Mouse (Mus musculus): ENCODE data around the gene Ndst2.
A peak's percentile ranks its signal among the peaks of the same experiment; 100 is the strongest.
"Not testable (repeated sequence)": the region's sequence is repeated elsewhere in the genome, so short reads cannot be mapped to it uniquely, and the experiment has no call there.

The Ndst2 gene

GRCm38 (mm10) chr14:20737306-20737705, 2.9 kb upstream of the Ndst2 start:
- peak; percentile 49 for DNase-seq

DNA sequence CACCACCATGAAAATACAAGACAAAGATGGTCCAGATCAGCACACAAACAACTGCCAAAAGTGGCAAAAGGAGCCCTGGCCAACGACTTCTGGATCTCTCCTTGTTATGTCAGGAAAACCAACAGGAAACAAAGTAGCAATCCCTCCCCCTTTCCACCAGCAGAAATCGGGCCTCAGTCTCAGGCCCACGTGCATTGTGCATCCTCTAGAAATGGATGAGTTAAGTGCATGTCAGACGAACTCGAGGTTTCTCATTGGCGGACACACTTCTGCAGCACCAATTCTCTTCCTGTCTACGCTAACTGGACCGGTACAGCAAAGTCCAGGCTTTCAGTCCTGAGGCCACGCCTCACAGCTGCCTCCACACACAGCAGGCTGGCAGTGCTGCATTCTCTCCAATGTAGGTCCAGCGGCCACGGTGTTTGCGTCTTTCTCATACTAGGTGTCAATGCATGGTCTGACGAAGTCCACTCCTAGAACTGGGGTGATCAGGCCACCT, 1.6 kb upstream of the Ndst2 start:
- no peak for DNase-seq

- no peak for DNase-seq
Observed at GRCm38 (mm10) chr14:20735052-20735451, 690 bp upstream of the Ndst2 start.

DNA sequence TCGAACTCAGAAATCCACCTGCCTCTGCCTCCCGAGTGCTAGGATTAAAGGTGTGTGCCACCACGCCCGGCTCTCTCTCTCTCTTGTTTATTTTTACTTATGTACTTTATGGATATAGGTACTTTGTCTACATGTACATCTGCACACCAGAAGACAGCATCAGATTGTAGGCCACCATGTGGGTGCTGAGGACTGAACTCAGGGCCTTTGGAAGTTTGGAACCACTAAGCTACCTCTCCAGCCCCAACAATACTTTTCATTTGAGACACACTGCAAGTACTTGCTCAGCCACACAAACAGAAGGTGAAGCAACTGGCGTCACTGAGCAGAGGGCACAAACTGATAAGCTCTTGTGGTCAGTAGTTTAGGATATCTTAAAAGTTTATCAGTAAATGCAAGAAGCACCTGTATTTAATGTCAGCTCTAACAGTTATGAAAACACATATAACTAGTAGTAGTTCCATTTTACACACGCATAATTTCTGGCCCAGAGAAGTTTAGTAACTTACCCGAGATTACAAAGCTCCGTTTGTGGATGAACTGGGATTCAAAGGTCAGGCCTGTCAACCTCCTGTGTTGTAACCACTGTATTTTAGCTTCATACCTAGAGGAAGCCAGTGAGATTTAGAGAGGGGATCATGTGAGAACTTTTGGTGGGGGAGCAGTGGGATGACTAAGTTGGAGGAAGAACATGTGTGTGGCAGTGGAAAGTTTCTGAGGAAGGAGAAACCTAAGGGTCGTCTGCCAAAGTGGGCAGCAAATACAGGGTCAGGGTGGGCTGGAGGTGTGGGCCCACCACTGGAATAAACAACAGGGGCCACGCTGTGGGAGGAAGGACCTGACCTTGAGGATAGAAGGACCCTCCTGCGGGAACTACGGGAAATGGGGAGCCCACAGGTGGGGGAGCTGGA, 1.1 kb downstream of the Ndst2 start:
- no peak for DNase-seq

DNA sequence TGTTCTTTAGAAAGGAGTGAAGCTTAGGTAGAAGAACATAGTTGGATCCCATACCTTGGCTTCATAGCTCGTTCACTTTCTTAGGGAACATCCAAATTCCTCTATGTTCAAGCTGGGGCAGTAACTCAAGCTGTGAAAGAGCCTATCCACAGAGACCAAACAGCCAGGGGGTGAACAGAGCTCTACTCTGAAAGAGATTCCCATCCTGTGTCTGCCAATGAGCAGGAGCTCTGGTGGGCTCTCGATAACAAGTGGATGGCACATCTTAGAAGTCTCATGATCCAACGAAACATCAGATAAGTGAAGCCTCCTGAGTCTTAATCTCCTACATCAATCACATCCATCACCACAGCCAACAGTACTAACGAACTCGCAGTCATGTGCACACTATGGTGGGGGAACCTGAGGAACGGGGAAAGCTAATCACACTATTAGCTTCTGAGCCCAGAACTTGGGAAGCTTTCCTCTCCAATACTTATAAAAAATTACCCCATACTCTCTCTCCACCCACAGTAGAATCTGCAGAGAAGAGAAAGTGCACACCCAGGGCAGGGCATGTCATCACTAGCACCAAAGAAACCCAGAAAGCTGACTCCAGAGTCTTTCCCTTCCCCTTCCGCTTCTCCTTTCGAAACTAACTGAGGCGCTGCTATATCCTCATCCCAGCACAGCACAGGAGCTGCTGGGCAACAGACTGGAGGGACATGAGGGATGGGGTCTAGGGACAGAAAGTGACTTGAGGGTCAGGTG, 3.3 kb downstream of the Ndst2 start:
- DNase-seq, result no peak

GRCm38 (mm10) chr14:20729871-20730270, 4.5 kb downstream of the Ndst2 start:
- no peak for DNase-seq

- no peak for DNase-seq
Observed at GRCm38 (mm10) chr14:20725660-20726339, 8.6 kb downstream of the Ndst2 start.

GRCm38 (mm10) chr14:20724043-20724442, 10.3 kb downstream of the Ndst2 start:
- peak; percentile 71 for DNase-seq

DNA sequence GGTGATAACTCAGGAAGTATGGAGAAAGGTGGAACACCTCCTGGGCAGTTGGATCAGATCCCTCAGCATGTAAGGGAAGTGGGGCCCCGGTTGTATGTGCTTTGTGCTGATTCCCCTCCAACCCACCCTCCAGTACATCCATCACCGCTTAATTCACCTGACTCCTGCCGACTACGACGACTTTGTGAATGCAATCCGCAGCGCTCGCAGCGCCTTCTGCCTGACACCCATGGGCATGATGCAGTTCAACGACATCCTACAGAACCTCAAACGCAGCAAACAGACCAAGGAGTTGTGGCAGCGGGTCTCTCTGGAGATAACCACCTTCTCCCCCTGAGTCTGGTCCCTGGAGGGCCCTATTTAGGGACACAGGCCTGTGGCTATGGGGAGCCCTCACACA, 11.4 kb downstream of the Ndst2 start:
- DNase-seq, result no peak

DNA sequence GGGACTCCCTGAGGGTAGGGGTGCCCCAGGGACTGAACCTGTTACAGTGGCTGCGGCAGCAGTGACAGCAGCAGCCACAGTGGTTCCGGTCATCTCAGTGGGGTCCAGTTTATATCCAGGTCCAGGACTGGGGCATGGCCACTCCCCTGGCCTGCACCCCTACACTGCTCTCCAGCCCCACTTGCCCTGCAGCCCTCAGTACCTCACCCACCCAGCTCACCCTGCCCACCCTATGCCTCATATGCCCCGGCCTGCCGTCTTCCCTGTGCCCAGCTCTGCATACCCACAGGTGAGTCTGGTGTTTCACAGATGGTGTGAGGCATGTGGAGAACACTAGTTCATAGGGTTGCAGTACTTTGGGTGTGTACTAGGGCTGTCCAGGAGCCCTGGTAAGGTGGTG, 13.0 kb downstream of the Ndst2 start:
- DNase-seq, result no peak

- DNase-seq, result no peak
Observed at GRCm38 (mm10) chr14:20719767-20720166, 14.6 kb downstream of the Ndst2 start.

DNA sequence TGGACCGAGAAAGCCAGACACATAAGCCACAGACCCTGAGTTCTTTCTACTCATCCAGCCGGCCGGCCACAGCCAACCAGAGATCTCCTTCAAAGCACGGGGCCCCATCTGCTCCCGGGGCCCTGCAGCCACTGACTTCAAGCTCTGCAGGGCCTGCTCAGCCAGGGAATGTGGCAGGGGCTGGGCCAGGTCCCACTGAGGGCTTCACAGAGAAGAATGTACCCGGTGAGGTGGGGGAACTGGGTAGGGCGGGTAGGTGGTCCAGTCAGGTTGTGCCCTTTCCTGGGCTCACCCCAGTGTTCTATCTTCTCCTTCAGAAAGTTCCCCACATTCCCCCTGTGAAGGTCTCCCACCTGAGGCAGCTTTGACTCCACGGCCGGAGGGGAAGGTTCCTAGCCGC, 15.9 kb downstream of the Ndst2 start:
- no peak for DNase-seq

- DNase-seq, result no peak
Observed at GRCm38 (mm10) chr14:20713832-20714231, 20.5 kb downstream of the Ndst2 start.

DNA sequence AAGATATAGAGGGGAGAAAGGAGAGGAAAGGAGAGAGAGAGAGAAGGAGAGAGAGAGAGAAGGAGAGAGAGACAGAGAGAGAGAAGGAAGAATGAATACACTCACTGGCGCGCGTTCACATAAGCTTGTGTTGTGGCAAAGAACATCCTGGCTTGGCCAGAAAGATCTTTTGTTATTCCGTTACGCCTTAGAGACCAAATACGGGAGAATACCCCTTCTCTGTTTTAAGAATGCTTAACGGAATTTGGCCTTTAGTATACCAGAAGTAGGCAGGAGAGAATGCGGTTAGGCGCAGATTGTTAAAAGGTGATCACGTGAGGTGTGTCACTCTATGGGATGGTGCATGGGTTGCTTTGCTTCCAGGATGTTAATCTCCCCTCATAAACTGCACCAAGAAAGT, 26.1 kb downstream of the Ndst2 start:
- no peak for DNase-seq

DNA sequence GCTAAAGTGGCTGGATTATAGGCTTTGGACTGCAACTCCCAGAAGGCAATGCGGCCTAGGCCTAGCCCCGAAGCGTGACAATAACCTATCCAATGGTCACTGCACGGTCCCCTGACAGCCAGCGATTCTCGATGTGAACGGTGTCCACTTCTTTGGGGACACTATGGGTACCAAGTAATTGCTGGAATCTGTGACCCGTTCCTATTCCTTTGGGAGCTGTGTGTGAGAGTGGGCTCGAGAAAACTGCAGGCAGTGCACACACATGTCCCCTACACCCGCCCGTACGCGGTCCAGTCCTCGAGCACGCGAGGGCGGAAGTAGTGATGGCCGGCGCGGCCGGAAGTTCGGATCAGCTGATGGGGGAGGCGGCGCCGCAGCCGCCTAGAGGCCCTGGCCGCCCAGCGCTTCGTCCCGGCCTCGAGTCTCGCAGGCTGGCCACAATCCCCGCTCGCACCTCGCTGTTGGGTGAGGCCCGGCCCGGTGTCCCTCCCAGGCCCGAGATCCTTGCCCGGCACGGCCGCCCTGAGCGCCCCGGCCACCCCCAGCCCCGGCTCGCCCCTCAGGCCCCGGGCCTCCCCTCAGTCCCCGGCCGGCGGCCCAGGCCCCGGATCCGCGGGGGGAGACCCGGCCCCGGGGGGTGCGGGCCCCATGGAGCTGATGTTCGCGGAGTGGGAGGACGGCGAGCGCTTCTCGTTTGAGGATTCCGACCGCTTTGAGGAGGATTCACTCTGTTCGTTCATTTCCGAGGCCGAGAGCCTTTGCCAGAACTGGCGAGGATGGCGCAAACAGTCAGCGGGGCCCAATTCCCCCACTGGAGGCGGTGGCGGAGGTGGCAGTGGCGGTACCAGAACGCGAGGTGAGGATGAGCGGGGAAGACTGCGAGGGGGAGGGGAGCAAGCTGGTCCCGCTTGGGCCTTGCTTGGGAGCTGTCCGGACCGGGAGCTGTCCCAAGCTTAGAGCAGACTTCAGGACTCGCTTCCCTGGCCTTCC, 26.9 kb downstream of the Ndst2 start, which contains the start of gene Zswim8:
TSS of gene Zswim8 (plus strand) at position 352 of the 990 bp plus-strand sequence.
- peak; percentile 87 for DNase-seq

DNA sequence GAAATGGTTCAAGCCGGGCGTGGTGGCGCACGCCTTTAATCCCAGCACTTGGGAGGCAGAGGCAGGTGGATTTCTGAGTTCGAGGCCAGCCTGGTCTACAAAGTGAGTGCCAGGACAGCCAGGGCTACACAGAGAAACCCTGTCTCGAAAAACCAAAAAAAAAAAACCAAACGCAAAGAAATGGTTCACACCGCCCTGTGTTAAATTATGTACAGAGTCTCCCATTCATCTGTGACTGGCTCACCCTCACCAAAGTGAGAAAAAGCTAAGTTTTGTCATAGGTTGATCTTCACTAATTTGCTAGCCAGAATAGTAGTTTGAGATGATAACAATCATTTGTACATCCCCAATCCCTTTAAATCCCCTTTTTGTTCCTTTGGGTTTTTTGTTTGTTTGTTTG, 30.9 kb downstream of the Ndst2 start:
- DNase-seq, result not testable (repeated sequence)

- peak; percentile 93 for DNase-seq
Observed at GRCm38 (mm10) chr14:20702741-20703381, 31.5 kb downstream of the Ndst2 start, which contains the start of gene Chchd1. TSS of gene Chchd1 (plus strand) at chr14:20703006.

DNA sequence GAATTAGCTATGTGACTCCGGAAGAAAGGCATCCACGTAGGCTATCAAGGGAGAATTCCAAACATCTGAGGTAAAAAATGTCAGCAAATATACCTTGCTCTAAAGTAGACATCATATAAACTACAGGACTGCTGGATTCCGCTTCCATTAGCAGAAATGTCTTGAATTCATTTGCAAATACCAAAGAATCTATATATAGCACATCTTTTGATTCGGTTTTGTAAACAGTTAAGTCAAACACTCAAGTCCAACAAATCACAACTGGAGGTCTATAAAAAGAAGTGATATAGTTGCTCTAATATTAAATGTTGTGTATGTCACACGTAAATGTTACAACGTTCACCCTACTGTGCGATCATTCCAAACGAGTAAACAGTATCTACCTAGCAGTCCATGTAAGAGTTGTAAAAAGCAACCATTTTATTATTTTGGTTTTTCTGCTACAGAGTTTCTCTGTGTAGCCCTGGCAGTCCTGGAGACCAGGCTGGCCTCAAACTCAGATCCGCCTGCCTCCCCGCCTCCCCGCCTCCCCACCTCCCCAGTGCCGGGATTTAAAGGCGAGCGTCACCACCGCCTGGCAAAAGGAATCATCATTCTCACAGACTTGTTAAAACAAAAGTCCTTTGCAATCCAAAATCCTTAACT, 32.1 kb downstream of the Ndst2 start:
- no peak for DNase-seq

GRCm38 (mm10) chr14:20701554-20701953, 32.8 kb downstream of the Ndst2 start:
- no peak for DNase-seq

DNA sequence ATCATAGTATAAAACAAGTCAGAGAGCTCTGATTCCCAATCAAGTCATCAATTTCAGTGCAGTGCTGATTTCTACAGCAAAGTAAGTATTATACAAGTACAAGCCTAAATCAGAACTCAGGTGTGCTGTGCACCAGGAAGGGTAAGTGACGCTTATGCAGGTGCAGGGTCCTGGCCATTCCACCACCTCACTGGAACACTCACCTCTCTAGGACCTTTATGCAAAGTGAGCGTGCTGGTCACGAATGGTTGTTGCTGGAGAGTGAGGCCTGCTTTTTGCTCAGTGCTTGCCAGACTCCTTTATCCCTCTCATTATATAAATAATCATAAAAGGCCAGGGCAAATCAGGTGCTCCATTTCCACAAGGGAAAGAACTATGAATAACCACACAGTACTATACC, 34.0 kb downstream of the Ndst2 start:
- no peak for DNase-seq

DNA sequence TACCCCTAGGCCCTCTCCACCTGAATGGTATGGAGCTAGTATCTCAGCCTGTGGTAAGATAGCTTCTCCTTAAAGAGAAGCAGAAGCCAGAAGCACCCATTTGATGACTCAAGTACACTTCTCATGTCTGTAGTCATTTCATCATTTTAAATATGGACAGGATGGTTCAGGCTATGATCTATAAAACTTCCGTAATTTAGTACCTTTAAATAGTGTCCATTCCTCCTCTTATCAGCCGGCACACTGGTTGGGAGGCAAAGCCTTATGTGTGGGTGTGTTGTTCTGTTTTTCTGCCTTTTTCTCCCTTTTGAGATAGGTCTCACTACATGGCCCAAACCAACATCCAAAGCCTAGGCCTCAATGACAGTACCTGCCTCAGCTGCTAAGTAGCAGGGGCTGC, 35.8 kb downstream of the Ndst2 start:
- no peak for DNase-seq
